Mouse (Mus musculus): ENCODE results near the gene Stxbp3. TPM values are rescaled to one million over a fixed set of nuclear protein-coding genes. Genes with fewer than 3 reads are reported as not detected.
"Not testable (repeated sequence)": the region's sequence is repeated elsewhere in the genome, so short reads cannot be mapped to it uniquely, and the experiment has no call there.

Gene Stxbp3
- polyA plus RNA-seq, 1 experiment from 2014 or later = 19.3 TPM

DNA sequence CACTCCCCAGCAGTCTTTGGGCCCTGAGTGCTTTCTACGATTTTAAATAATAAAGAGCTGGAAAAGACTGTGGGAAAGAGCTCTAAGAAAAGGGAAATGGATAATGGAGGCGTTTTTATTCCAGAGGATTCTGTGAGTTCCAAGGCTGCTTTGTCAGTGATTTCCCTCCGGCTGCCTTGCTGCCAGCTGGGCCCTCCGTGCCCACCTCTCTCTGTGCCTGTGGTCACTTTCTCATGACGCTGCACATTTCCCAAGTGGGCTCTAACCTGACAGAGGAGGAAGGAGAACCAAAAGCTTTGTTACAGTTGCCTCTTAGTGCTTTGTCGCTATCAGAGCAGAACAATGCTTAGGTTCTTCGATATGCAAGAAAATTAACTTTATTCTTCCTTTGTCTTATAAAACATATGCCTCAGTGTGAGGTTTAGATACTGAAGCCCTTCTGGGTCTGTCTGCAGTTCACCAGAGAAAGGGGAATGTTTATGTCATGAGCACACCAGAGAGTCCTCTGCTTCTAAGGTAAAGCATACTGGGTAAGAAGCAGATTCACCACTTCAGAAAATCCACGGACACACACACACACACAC is 44.5 kb upstream of the Stxbp3 start:
- Histone ChIP-seq H3K27ac (ENCODE audit: low read depth) (0 out of 2 replicates have a peak overlapping the region, but pooled peaks have one; percentile 18), H3K4me1 (ENCODE audit: insufficient read depth) (peaks cover 17% of the 10 kb centered on the region), H3K4me2 (ENCODE audit: low read depth, low read length) (no peak overlapping the region), H3K27me3 (ENCODE audit: insufficient read depth, low read length) (no peaks in the 10 kb centered on the region), H3K9ac (replicated peaks) (no peak overlapping the region), H3K9me3 (ENCODE audit: low read length) (no peaks in the 10 kb centered on the region), H3K36me3 (replicated peaks; ENCODE audit: insufficient read depth, low read length) (no peaks in the 10 kb centered on the region), H3K4me3 (ENCODE audit: low read depth, low read length) (no peak overlapping the region)
- ATAC-seq (no peak), DNase-seq (no peak)
- WGBS (ENCODE audit: insufficient replicate concordance) = 38% methylated on average over 8 of the region's 8 CpGs
- no peak for TF ChIP-seq EP300 (IDR thresholded peaks at IDR 0.05; ENCODE audit: low read depth)
- no peak for TF ChIP-seq CTCF (IDR thresholded peaks at IDR 0.05; ENCODE audit: low read depth)

DNA sequence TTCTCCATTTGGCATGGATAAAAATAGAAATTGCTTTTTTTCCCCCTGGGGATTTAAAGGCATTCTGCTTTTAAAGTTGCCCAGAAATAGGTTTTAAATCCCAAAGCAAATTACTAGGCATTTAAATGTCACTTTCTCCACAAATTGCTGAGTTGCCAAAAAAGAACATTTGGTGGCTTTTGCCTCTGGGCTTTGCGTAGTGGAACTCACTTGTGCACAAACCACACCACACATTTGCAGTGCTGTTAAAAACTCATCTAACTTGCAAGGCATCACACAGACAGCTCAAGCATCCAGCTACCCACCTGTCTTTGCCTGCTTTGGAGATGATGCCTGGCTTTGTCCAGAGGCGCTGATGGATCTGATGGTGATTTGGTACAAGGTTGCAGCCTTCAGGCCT is 42.7 kb upstream of the Stxbp3 start:
- ATAC-seq = no peak
- no peak overlapping the region for H3K4me2 ChIP-seq (ENCODE audit: low read depth, low read length)
- 85% methylated on average over 2 of the region's 2 CpGs for WGBS (ENCODE audit: insufficient replicate concordance)

GRCm38 (mm10) chr3:108881873-108882272 is 41.5 kb upstream of the Stxbp3 start:
- H3K4me1 ChIP-seq (ENCODE audit: insufficient read depth) = peaks cover 16% of the 10 kb centered on the region
- not testable (repeated sequence) for H3K9me3 ChIP-seq (ENCODE audit: low read length); DNase-seq; H3K27me3 ChIP-seq (ENCODE audit: insufficient read depth, low read length); H3K4me3 ChIP-seq (ENCODE audit: low read depth, low read length); H3K9ac ChIP-seq (replicated peaks); ATAC-seq; H3K4me2 ChIP-seq (ENCODE audit: low read depth, low read length); H3K27ac ChIP-seq (ENCODE audit: low read depth); H3K36me3 ChIP-seq (replicated peaks; ENCODE audit: insufficient read depth, low read length)
- 52% methylated on average over 4 of the region's 4 CpGs for WGBS (ENCODE audit: insufficient replicate concordance)

More for the DNA sequence above, 42.7 kb upstream of the Stxbp3 start:
- Histone ChIP-seq H3K9ac (replicated peaks) (no peak overlapping the region), H3K27ac (ENCODE audit: low read depth) (no peak overlapping the region), H3K36me3 (replicated peaks; ENCODE audit: insufficient read depth, low read length) (no peaks in the 10 kb centered on the region), H3K27me3 (ENCODE audit: insufficient read depth, low read length) (no peaks in the 10 kb centered on the region), H3K9me3 (ENCODE audit: low read length) (no peaks in the 10 kb centered on the region), H3K4me3 (ENCODE audit: low read depth, low read length) (no peak overlapping the region), H3K4me1 (ENCODE audit: insufficient read depth) (peaks cover 19% of the 10 kb centered on the region)
- TF ChIP-seq EP300 (IDR thresholded peaks at IDR 0.05; ENCODE audit: low read depth) = no peak
- no peak for TF ChIP-seq CTCF (IDR thresholded peaks at IDR 0.05; ENCODE audit: low read depth)
- DNase-seq = no peak

GRCm38 (mm10) chr3:108880544-108881507 is 40.5 kb upstream of the Stxbp3 start:
- 53% methylated on average over 28 of the region's 28 CpGs for WGBS (ENCODE audit: insufficient replicate concordance)
- DNase-seq = no peak
- peak; percentile 43; the same call in 1 of the 2 replicates for ATAC-seq
- Histone ChIP-seq H3K4me3 (ENCODE audit: low read depth, low read length) (peak overlapping the region; percentile 15; the same call in 1 of the 2 replicates), H3K27ac (ENCODE audit: low read depth) (peak overlapping the region; percentile 57; the same call in 1 of the 2 replicates), H3K36me3 (replicated peaks; ENCODE audit: insufficient read depth, low read length) (no peaks in the 10 kb centered on the region), H3K4me1 (ENCODE audit: insufficient read depth) (peaks cover 12% of the 10 kb centered on the region), H3K4me2 (ENCODE audit: low read depth, low read length) (peak overlapping the region; percentile 62), H3K9ac (replicated peaks) (peak overlapping the region; percentile 46; the same call in 1 of the 2 replicates), H3K27me3 (ENCODE audit: insufficient read depth, low read length) (no peaks in the 10 kb centered on the region), H3K9me3 (ENCODE audit: low read length) (no peaks in the 10 kb centered on the region)
- TF ChIP-seq CTCF (IDR thresholded peaks at IDR 0.05; ENCODE audit: low read depth) (no peak), EP300 (IDR thresholded peaks at IDR 0.05; ENCODE audit: low read depth) (no peak)

DNA sequence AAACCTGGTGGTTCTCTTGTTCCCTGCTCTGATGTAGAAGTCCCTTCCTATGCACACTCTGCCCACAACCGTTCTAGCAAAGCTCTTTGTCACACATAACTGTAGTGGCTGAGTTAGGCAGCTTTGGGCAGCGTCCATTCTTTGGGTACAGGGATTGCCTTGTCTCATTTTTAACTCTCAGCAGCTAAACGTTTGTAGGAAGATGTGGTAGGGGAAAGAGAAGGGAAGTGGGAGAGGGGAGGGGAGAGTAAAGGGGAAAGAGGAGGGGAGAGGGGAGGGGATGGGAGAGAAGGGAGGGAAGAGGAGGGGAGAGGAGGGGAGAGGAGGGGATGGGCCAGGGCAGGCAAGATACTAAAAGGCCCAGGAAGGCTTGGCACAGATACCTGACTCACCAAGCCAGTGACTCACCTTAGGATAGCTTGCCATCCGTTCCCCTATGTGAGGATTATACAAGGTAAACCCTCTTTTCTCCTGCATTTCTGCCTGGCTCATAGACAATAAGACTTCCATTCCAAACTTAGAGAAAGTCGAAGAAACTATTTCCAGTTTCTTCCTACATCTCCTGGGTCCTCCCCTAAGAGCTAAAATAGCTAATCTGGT is 39.6 kb upstream of the Stxbp3 start:
- Histone ChIP-seq H3K27ac (ENCODE audit: low read depth) (no peak overlapping the region), H3K9ac (replicated peaks) (no peak overlapping the region), H3K4me1 (ENCODE audit: insufficient read depth) (peaks cover 10% of the 10 kb centered on the region; the same call in 1 of the 2 replicates), H3K9me3 (ENCODE audit: low read length) (no peaks in the 10 kb centered on the region), H3K4me3 (ENCODE audit: low read depth, low read length) (no peak overlapping the region), H3K27me3 (ENCODE audit: insufficient read depth, low read length) (no peaks in the 10 kb centered on the region), H3K36me3 (replicated peaks; ENCODE audit: insufficient read depth, low read length) (no peaks in the 10 kb centered on the region), H3K4me2 (ENCODE audit: low read depth, low read length) (no peak overlapping the region)
- no peak for TF ChIP-seq EP300 (IDR thresholded peaks at IDR 0.05; ENCODE audit: low read depth)
- TF ChIP-seq CTCF (IDR thresholded peaks at IDR 0.05; ENCODE audit: low read depth) = no peak
- DNase-seq = no peak
- 32% methylated on average over 5 of the region's 5 CpGs for WGBS (ENCODE audit: insufficient replicate concordance)
- no peak for ATAC-seq

DNA sequence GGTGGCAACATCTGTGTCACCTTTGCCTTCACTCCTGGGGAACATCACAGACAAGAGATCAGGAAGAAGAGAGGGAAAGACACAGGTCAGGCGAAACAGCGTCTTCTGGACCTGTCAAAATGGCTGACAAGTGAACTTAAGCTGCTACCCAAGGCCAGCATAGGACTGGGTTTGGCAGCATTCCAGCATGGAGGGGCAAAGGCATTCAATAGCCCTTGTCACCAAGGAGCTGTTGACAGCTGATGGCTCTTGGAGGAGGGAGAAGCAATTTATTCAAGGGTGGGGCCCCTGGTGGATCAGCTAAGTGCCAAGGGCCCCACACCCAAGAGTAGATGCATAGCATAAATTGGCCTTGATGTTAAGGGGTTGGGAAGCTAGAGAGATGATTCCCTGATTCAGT is 38.8 kb upstream of the Stxbp3 start:
- peaks cover 10% of the 10 kb centered on the region; the same call in 1 of the 2 replicates for H3K4me1 ChIP-seq (ENCODE audit: insufficient read depth)
- ATAC-seq = no peak
- H3K36me3 ChIP-seq (replicated peaks; ENCODE audit: insufficient read depth, low read length) = no peaks in the 10 kb centered on the region
- H3K27me3 ChIP-seq (ENCODE audit: insufficient read depth, low read length) = no peaks in the 10 kb centered on the region
- H3K4me3 ChIP-seq (ENCODE audit: low read depth, low read length) = no peak overlapping the region
- no peak for TF ChIP-seq EP300 (IDR thresholded peaks at IDR 0.05; ENCODE audit: low read depth)
- no peak for TF ChIP-seq CTCF (IDR thresholded peaks at IDR 0.05; ENCODE audit: low read depth)
- 87% methylated on average over 2 of the region's 2 CpGs for WGBS (ENCODE audit: insufficient replicate concordance)
- H3K9ac ChIP-seq (replicated peaks) = no peak overlapping the region
- no peak overlapping the region for H3K27ac ChIP-seq (ENCODE audit: low read depth)
- no peak for DNase-seq
- H3K4me2 ChIP-seq (ENCODE audit: low read depth, low read length) = no peak overlapping the region
- no peaks in the 10 kb centered on the region for H3K9me3 ChIP-seq (ENCODE audit: low read length)
